Mouse (Mus musculus): Measurements from ENCODE around the gene Cib1. TPM values are rescaled to one million over a fixed set of nuclear protein-coding genes. Genes with fewer than 3 reads are reported as not detected.

Gene Cib1
- polyA plus RNA-seq, 1 experiment from 2014 or later, result 108 TPM

GRCm38 (mm10) chr7:80231971-80232488 lies 583 bp downstream of the Cib1 start:
- Histone ChIP-seq H3K27ac (replicated peaks) (peak overlapping the region; percentile 63), H3K4me3 (replicated peaks) (peak overlapping the region; percentile 70)
- peak; percentile 16; the same call in 1 of the 2 replicates for ATAC-seq (ENCODE audit: insufficient number of reproducible peaks, low FRiP score, low TSS enrichment, low read depth)

GRCm38 (mm10) chr7:80230196-80230595 lies 2.4 kb downstream of the Cib1 start:
- H3K4me2 ChIP-seq (replicated peaks), result no peak overlapping the region
- no peak overlapping the region for H3K9ac ChIP-seq
- no peak overlapping the region for H3K27ac ChIP-seq (replicated peaks)
- H3K9me3 ChIP-seq (replicated peaks), result no peaks in the 10 kb centered on the region
- no peaks in the 10 kb centered on the region for H3K27me3 ChIP-seq
- 62% methylated on average over 6 of the region's 6 CpGs for WGBS
- H3K4me3 ChIP-seq (replicated peaks), result no peak overlapping the region
- ATAC-seq (ENCODE audit: insufficient number of reproducible peaks, low FRiP score, low TSS enrichment, low read depth), result no peak
- peaks cover 24% of the 10 kb centered on the region for H3K36me3 ChIP-seq
- H3K4me1 ChIP-seq, result peaks cover 18% of the 10 kb centered on the region

More at GRCm38 (mm10) chr7:80231971-80232488, 583 bp downstream of the Cib1 start:
- peak overlapping the region; percentile 94 for H3K4me2 ChIP-seq (replicated peaks)
- WGBS, result under 1% methylated on average over 29 of the region's 29 CpGs
- H3K9ac ChIP-seq, result peak overlapping the region; percentile 60
- peaks cover 18% of the 10 kb centered on the region for H3K4me1 ChIP-seq
- H3K36me3 ChIP-seq, result peaks cover 9% of the 10 kb centered on the region; the same call in 1 of the 2 replicates
- H3K27me3 ChIP-seq, result no peaks in the 10 kb centered on the region
- no peaks in the 10 kb centered on the region for H3K9me3 ChIP-seq (replicated peaks)

GRCm38 (mm10) chr7:80227065-80227464 lies 5.5 kb downstream of the Cib1 start:
- 93% methylated on average over 4 of the region's 4 CpGs for WGBS
- H3K27ac ChIP-seq (replicated peaks), result no peak overlapping the region
- peaks cover 46% of the 10 kb centered on the region for H3K36me3 ChIP-seq
- no peak overlapping the region for H3K4me3 ChIP-seq (replicated peaks)
- H3K9ac ChIP-seq, result no peak overlapping the region
- no peak for ATAC-seq (ENCODE audit: insufficient number of reproducible peaks, low FRiP score, low TSS enrichment, low read depth)
- H3K27me3 ChIP-seq, result no peaks in the 10 kb centered on the region
- peaks cover 7% of the 10 kb centered on the region for H3K4me1 ChIP-seq
- no peaks in the 10 kb centered on the region for H3K9me3 ChIP-seq (replicated peaks)
- no peak overlapping the region for H3K4me2 ChIP-seq (replicated peaks)

GRCm38 (mm10) chr7:80221179-80221750 lies 11.3 kb downstream of the Cib1 start:
- Histone ChIP-seq H3K27me3 (no peaks in the 10 kb centered on the region), H3K27ac (replicated peaks) (no peak overlapping the region), H3K4me3 (replicated peaks) (no peak overlapping the region), H3K4me2 (replicated peaks) (no peak overlapping the region), H3K9ac (no peak overlapping the region), H3K9me3 (replicated peaks) (no peaks in the 10 kb centered on the region), H3K4me1 (no peaks in the 10 kb centered on the region), H3K36me3 (peaks cover 89% of the 10 kb centered on the region)
- WGBS, result 86% methylated on average over 4 of the region's 4 CpGs
- no peak for ATAC-seq (ENCODE audit: insufficient number of reproducible peaks, low FRiP score, low TSS enrichment, low read depth)

GRCm38 (mm10) chr7:80220237-80220797 lies 12.3 kb downstream of the Cib1 start:
- WGBS, result 96% methylated on average over 9 of the region's 9 CpGs
- no peak for ATAC-seq (ENCODE audit: insufficient number of reproducible peaks, low FRiP score, low TSS enrichment, low read depth)
- Histone ChIP-seq H3K4me2 (replicated peaks) (no peak overlapping the region), H3K4me3 (replicated peaks) (no peak overlapping the region), H3K36me3 (peaks cover 89% of the 10 kb centered on the region), H3K9me3 (replicated peaks) (no peaks in the 10 kb centered on the region), H3K27me3 (no peaks in the 10 kb centered on the region), H3K27ac (replicated peaks) (no peak overlapping the region), H3K4me1 (peaks cover 3% of the 10 kb centered on the region; the same call in 1 of the 2 replicates), H3K9ac (no peak overlapping the region)

GRCm38 (mm10) chr7:80218666-80219065 lies 13.9 kb downstream of the Cib1 start:
- peaks cover 76% of the 10 kb centered on the region for H3K36me3 ChIP-seq
- ATAC-seq (ENCODE audit: insufficient number of reproducible peaks, low FRiP score, low TSS enrichment, low read depth), result no peak
- WGBS, result 92% methylated on average over 9 of the region's 9 CpGs

GRCm38 (mm10) chr7:80216566-80216965 lies 16.0 kb downstream of the Cib1 start:
- WGBS, result 77% methylated on average over 8 of the region's 8 CpGs
- Histone ChIP-seq H3K9ac (no peak overlapping the region), H3K4me3 (replicated peaks) (no peak overlapping the region), H3K9me3 (replicated peaks) (no peaks in the 10 kb centered on the region), H3K27ac (replicated peaks) (no peak overlapping the region), H3K4me1 (peaks cover 7% of the 10 kb centered on the region; the same call in 1 of the 2 replicates), H3K4me2 (replicated peaks) (no peak overlapping the region), H3K27me3 (no peaks in the 10 kb centered on the region), H3K36me3 (peaks cover 70% of the 10 kb centered on the region)
- ATAC-seq (ENCODE audit: insufficient number of reproducible peaks, low FRiP score, low TSS enrichment, low read depth), result no peak

More at GRCm38 (mm10) chr7:80218666-80219065, 13.9 kb downstream of the Cib1 start:
- Histone ChIP-seq H3K4me2 (replicated peaks) (no peak overlapping the region), H3K9me3 (replicated peaks) (no peaks in the 10 kb centered on the region), H3K27ac (replicated peaks) (no peak overlapping the region), H3K4me1 (peaks cover 7% of the 10 kb centered on the region; the same call in 1 of the 2 replicates), H3K27me3 (no peaks in the 10 kb centered on the region), H3K9ac (no peak overlapping the region), H3K4me3 (replicated peaks) (no peak overlapping the region)

- peaks cover 59% of the 10 kb centered on the region for H3K36me3 ChIP-seq
Measured at GRCm38 (mm10) chr7:80215398-80215797, 17.2 kb downstream of the Cib1 start.

GRCm38 (mm10) chr7:80214459-80214858 lies 18.2 kb downstream of the Cib1 start:
- no peak overlapping the region for H3K4me3 ChIP-seq (replicated peaks)
- peaks cover 49% of the 10 kb centered on the region for H3K36me3 ChIP-seq
- H3K9me3 ChIP-seq (replicated peaks), result no peaks in the 10 kb centered on the region
- no peaks in the 10 kb centered on the region for H3K27me3 ChIP-seq
- ATAC-seq (ENCODE audit: insufficient number of reproducible peaks, low FRiP score, low TSS enrichment, low read depth), result no peak
- H3K9ac ChIP-seq, result no peak overlapping the region
- no peak overlapping the region for H3K4me2 ChIP-seq (replicated peaks)
- peak overlapping the region; percentile 34; the same call in 1 of the 2 replicates for H3K27ac ChIP-seq (replicated peaks)
- peaks cover 15% of the 10 kb centered on the region; the same call in 1 of the 2 replicates for H3K4me1 ChIP-seq
- 65% methylated on average over 8 of the region's 8 CpGs for WGBS

More at GRCm38 (mm10) chr7:80215398-80215797, 17.2 kb downstream of the Cib1 start:
- H3K27ac ChIP-seq (replicated peaks), result peak overlapping the region; percentile 34; the same call in 1 of the 2 replicates
- peak; percentile 78; the same call in 1 of the 2 replicates for ATAC-seq (ENCODE audit: insufficient number of reproducible peaks, low FRiP score, low TSS enrichment, low read depth)
- H3K4me3 ChIP-seq (replicated peaks), result no peak overlapping the region
- no peaks in the 10 kb centered on the region for H3K9me3 ChIP-seq (replicated peaks)
- H3K4me1 ChIP-seq, result peaks cover 7% of the 10 kb centered on the region; the same call in 1 of the 2 replicates
- 16% methylated on average over 4 of the region's 4 CpGs for WGBS
- H3K4me2 ChIP-seq (replicated peaks), result no peak overlapping the region
- H3K9ac ChIP-seq, result no peak overlapping the region
- no peaks in the 10 kb centered on the region for H3K27me3 ChIP-seq

GRCm38 (mm10) chr7:80213604-80214003 lies 19.0 kb downstream of the Cib1 start:
- no peak overlapping the region for H3K9ac ChIP-seq
- H3K4me1 ChIP-seq, result peaks cover 23% of the 10 kb centered on the region
- H3K27me3 ChIP-seq, result no peaks in the 10 kb centered on the region
- no peak overlapping the region for H3K27ac ChIP-seq (replicated peaks)
- no peak for ATAC-seq (ENCODE audit: insufficient number of reproducible peaks, low FRiP score, low TSS enrichment, low read depth)
- WGBS, result 80% methylated on average over 7 of the region's 7 CpGs
- H3K4me2 ChIP-seq (replicated peaks), result no peak overlapping the region
- no peak overlapping the region for H3K4me3 ChIP-seq (replicated peaks)
- peaks cover 41% of the 10 kb centered on the region for H3K36me3 ChIP-seq
- H3K9me3 ChIP-seq (replicated peaks), result no peaks in the 10 kb centered on the region

- WGBS, result 83% methylated on average over 4 of the region's 4 CpGs
- Histone ChIP-seq H3K4me2 (replicated peaks) (no peak overlapping the region), H3K27ac (replicated peaks) (no peak overlapping the region), H3K4me1 (peaks cover 49% of the 10 kb centered on the region), H3K9ac (no peak overlapping the region), H3K36me3 (peaks cover 14% of the 10 kb centered on the region), H3K4me3 (replicated peaks) (no peak overlapping the region), H3K27me3 (no peaks in the 10 kb centered on the region), H3K9me3 (replicated peaks) (no peaks in the 10 kb centered on the region)
- ATAC-seq (ENCODE audit: insufficient number of reproducible peaks, low FRiP score, low TSS enrichment, low read depth), result no peak
Measured at GRCm38 (mm10) chr7:80210982-80211381, 21.6 kb downstream of the Cib1 start.

All from embryonic facial prominence, embryonic 15.5 days (tissue).